Mouse (Mus musculus) midbrain, postnatal 0 days (tissue): ENCODE results near the gene Apobec3. TPM values are rescaled to one million over a fixed set of nuclear protein-coding genes. Genes with fewer than 3 reads are reported as not detected.

Experiments used
- ATAC-seq: fragments of 200-750 bp; cut with Nextera tagmentation; 2 replicates; pipeline ENCODE4 v1.8.0; 2017; ENCODE audit warnings: moderate number of reproducible peaks, mild to moderate bottlenecking, moderate TSS enrichment, moderate library complexity; ENCODE audit not compliant: low FRiP score
- DNase-seq: peaks from one replicate; pipeline ENCODE4 v3.0.0-alpha.2; 2015; ENCODE audit warnings: low spot score
- H3K27ac ChIP-seq: fragments of 300-500 bp; sonication (generic); 2 replicates; pipeline ENCODE4 v1.5.1; 2014; ENCODE audit warnings: low read depth, mild to moderate bottlenecking, low read length, mixed read lengths
- H3K27me3 ChIP-seq: fragments of 300-500 bp; sonication (generic); 2 replicates; pipeline ENCODE4 v1.6.1; 2014; ENCODE audit warnings: low read length, control low read depth, mixed read lengths; ENCODE audit not compliant: insufficient read depth
- H3K36me3 ChIP-seq: fragments of 300-500 bp; sonication (generic); 2 replicates; pipeline ENCODE4 v1.6.1; 2014; ENCODE audit warnings: low read length, control low read depth, mixed read lengths; ENCODE audit not compliant: insufficient read depth
- H3K4me1 ChIP-seq: fragments of 300-500 bp; sonication (generic); 2 replicates; pipeline ENCODE4 v1.6.1; 2014; ENCODE audit warnings: mild to moderate bottlenecking, control low read depth, antibody characterized with exemption, low read length, mixed read lengths; ENCODE audit not compliant: insufficient read depth
- H3K4me2 ChIP-seq: fragments of 300-500 bp; sonication (generic); 2 replicates; pipeline ENCODE4 v1.6.1; 2014; ENCODE audit warnings: low read depth, mild to moderate bottlenecking, low read length, mixed read lengths; ENCODE audit not compliant: poor library complexity, severe bottlenecking
- H3K4me3 ChIP-seq: fragments of 300-500 bp; sonication (generic); 2 replicates; pipeline ENCODE4 v1.5.1; 2014; ENCODE audit warnings: low read depth, mild to moderate bottlenecking, low read length, moderate library complexity
- H3K9ac ChIP-seq: fragments of 300-500 bp; sonication (generic); replicated peaks from 2 replicates; pipeline ENCODE4 v1.6.1; 2014; ENCODE audit warnings: mild to moderate bottlenecking, low read length, moderate library complexity, mixed read lengths; ENCODE audit not compliant: poor library complexity, severe bottlenecking
- H3K9me3 ChIP-seq: fragments of 300-500 bp; sonication (generic); 2 replicates; pipeline ENCODE4 v1.6.1; 2016; ENCODE audit warnings: low read length, control low read depth
- CTCF ChIP-seq: IDR thresholded peaks from 2 replicates; pipeline ENCODE4 v1.5.1; 2016; ENCODE audit warnings: antibody characterized with exemption, mild to moderate bottlenecking
- WGBS: fragments of 180-500 bp; shearing (Covaris S2); extraction: QIAGEN DNeasy Blood & Tissue Kit; methylation state at CpG from one replicate; pipeline ENCODE4 v1.1.7; 2014; 5-methylcytosine and 5-hydroxymethylcytosine counted together
- polyA plus RNA-seq: library from polyadenylated mRNA; unstranded; fragments of >200 nt; fragmentation: Nextera tagmentation; extraction: Ambion mirVana; gene quantifications from 2 replicates; pipeline ENCODE4 v1.2.1, GENCODE M21; 2015
- total RNA-seq: library from RNA; depleted of rRNA; stranded (reverse); fragments of >200 nt; gene quantifications from 2 replicates; pipeline ENCODE4 v1.2.3, GENCODE M21; 2014

Gene Apobec3
- total and polyA plus RNA-seq, 2 experiments from 2014 or later = 3.4 to 5.4 TPM

GRCm38 (mm10) chr15:79951730-79952503, 60.5 kb downstream of the Apobec3 start:
- Histone ChIP-seq H3K4me3 (no peak overlapping the region), H3K27ac (no peak overlapping the region), H3K27me3 (no peaks in the 10 kb centered on the region), H3K36me3 (no peaks in the 10 kb centered on the region), H3K9me3 (no peaks in the 10 kb centered on the region), H3K4me1 (peaks cover 15% of the 10 kb centered on the region; the same call in 1 of the 2 replicates), H3K9ac (no peak overlapping the region), H3K4me2 (no peak overlapping the region)
- 46% methylated on average over 14 of the region's 14 CpGs for WGBS
- DNase-seq (no peak), ATAC-seq (no peak)
- no peak for TF ChIP-seq CTCF

GRCm38 (mm10) chr15:79952504-79953231, 61.2 kb downstream of the Apobec3 start:
- Histone ChIP-seq H3K4me2 (no peak overlapping the region), H3K4me3 (no peak overlapping the region), H3K4me1 (peaks cover 15% of the 10 kb centered on the region; the same call in 1 of the 2 replicates), H3K9ac (no peak overlapping the region), H3K9me3 (no peaks in the 10 kb centered on the region), H3K36me3 (no peaks in the 10 kb centered on the region), H3K27me3 (no peaks in the 10 kb centered on the region), H3K27ac (no peak overlapping the region)
- ATAC-seq = no peak
- WGBS = 48% methylated on average over 11 of the region's 11 CpGs
- DNase-seq = no peak
- TF ChIP-seq CTCF = no peak

DNA sequence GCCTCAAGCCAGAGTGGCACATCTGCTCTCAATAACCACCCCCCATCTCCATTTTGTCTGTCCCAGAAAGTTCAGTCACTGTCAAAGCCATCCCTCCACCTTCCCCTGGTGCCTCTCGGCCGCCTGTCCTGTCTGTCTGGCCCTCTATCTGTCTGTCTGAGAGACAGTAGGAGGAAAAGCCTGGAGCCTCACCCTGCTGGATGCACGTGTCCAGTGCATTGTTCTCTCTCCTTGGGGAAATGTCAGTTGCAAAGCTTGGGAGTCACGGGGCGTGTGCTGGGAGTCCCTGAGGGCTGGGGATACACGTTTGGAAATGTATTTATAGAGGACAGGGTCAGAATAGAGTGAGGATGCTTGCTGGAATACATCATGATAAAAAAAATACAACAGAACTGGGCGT, 62.0 kb downstream of the Apobec3 start:
- no peaks in the 10 kb centered on the region for H3K36me3 ChIP-seq
- no peak overlapping the region for H3K4me2 ChIP-seq
- H3K27ac ChIP-seq = no peak overlapping the region
- no peak overlapping the region for H3K9ac ChIP-seq
- DNase-seq (no peak), ATAC-seq (no peak)
- peaks cover 15% of the 10 kb centered on the region; the same call in 1 of the 2 replicates for H3K4me1 ChIP-seq
- 68% methylated on average over 7 of the region's 7 CpGs for WGBS
- H3K27me3 ChIP-seq = no peaks in the 10 kb centered on the region
- TF ChIP-seq CTCF = no peak
- H3K4me3 ChIP-seq = no peak overlapping the region
- H3K9me3 ChIP-seq = no peaks in the 10 kb centered on the region

DNA sequence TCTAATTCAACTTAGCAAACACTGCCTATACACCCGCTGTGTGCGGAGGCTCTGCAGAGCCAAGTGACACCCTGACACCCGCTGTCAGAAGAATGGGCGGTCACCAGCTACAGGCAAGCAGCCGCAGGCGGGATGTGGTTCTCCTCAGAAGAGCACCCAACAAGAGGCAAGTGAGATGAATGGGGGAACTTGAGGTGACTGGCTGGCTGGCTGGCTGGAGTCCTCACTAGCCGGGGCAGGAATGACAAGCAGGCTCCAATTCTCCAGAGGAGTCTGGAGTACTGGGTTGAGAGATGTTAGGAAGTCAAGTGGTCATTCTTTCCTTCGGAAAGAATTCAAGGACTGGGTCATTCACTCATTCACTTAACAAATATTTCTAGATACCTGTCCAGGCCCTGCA, 65.1 kb downstream of the Apobec3 start:
- Histone ChIP-seq H3K4me3 (no peak overlapping the region), H3K4me2 (no peak overlapping the region), H3K27me3 (no peaks in the 10 kb centered on the region; the same call in 1 of the 2 replicates), H3K36me3 (no peaks in the 10 kb centered on the region), H3K9me3 (no peaks in the 10 kb centered on the region), H3K27ac (no peak overlapping the region), H3K4me1 (no peaks in the 10 kb centered on the region), H3K9ac (no peak overlapping the region)
- 89% methylated on average over 8 of the region's 8 CpGs for WGBS
- no peak for ATAC-seq
- no peak for DNase-seq
- no peak for TF ChIP-seq CTCF

- no peaks in the 10 kb centered on the region for H3K9me3 ChIP-seq
- no peaks in the 10 kb centered on the region for H3K36me3 ChIP-seq
- H3K27me3 ChIP-seq = no peaks in the 10 kb centered on the region; the same call in 1 of the 2 replicates
- no peak overlapping the region for H3K4me3 ChIP-seq
- H3K4me1 ChIP-seq = no peaks in the 10 kb centered on the region
- H3K27ac ChIP-seq = no peak overlapping the region
- H3K4me2 ChIP-seq = no peak overlapping the region
- DNase-seq = no peak
- 53% methylated on average over 3 of the region's 3 CpGs for WGBS
- no peak for TF ChIP-seq CTCF
- ATAC-seq = no peak
- no peak overlapping the region for H3K9ac ChIP-seq
These were observed 67.0 kb downstream of the Apobec3 start for GRCm38 (mm10) chr15:79958418-79958817.
